Mouse (Mus musculus) midbrain, embryonic 16.5 days (tissue): ENCODE measurements around the gene Tas2r135. TPM values are rescaled to one million over a fixed set of nuclear protein-coding genes. Genes with fewer than 3 reads are reported as not detected.

ENCODE experiments used
- ATAC-seq: fragments of 200-750 bp; cut with Nextera tagmentation; 2 replicates; pipeline ENCODE4 v1.8.0; 2017; ENCODE audit warnings: moderate TSS enrichment
- H3K27ac ChIP-seq: fragments of 300-500 bp; sonication (generic); 2 replicates; pipeline ENCODE4 v1.5.1; 2014; ENCODE audit warnings: mild to moderate bottlenecking, low read length, mixed read lengths
- H3K27me3 ChIP-seq: fragments of 300-500 bp; sonication (generic); 2 replicates; pipeline ENCODE4 v1.6.1; 2014; ENCODE audit warnings: low read depth, low read length, mixed read lengths; ENCODE audit not compliant: control insufficient read depth, insufficient read depth
- H3K36me3 ChIP-seq: fragments of 300-500 bp; sonication (generic); 2 replicates; pipeline ENCODE4 v1.6.1; 2014; ENCODE audit warnings: mild to moderate bottlenecking, low read length, moderate library complexity, mixed read lengths; ENCODE audit not compliant: control insufficient read depth, insufficient read depth
- H3K4me1 ChIP-seq: fragments of 300-500 bp; sonication (generic); 2 replicates; pipeline ENCODE4 v1.6.1; 2014; ENCODE audit warnings: mild to moderate bottlenecking, low read length, mixed read lengths; ENCODE audit not compliant: control insufficient read depth, insufficient read depth
- H3K4me2 ChIP-seq: fragments of 300-500 bp; sonication (generic); 2 replicates; pipeline ENCODE4 v1.6.1; 2014; ENCODE audit warnings: mild to moderate bottlenecking, low read length, mixed read lengths
- H3K4me3 ChIP-seq: fragments of 300-500 bp; sonication (generic); 2 replicates; pipeline ENCODE4 v1.5.1; 2014; ENCODE audit warnings: low read depth, mild to moderate bottlenecking, low read length, moderate library complexity, mixed read lengths
- H3K9ac ChIP-seq: fragments of 300-500 bp; sonication (generic); 2 replicates; pipeline ENCODE4 v1.6.1; 2014; ENCODE audit warnings: low read depth, low read length, mixed read lengths
- H3K9me3 ChIP-seq: fragments of 300-500 bp; sonication (generic); replicated peaks from 2 replicates; pipeline ENCODE4 v1.6.1; 2014; ENCODE audit warnings: mild to moderate bottlenecking, low read length, mixed read lengths; ENCODE audit not compliant: control insufficient read depth, poor library complexity, severe bottlenecking
- WGBS: fragments of 180-500 bp; shearing (Covaris S2); extraction: QIAGEN DNeasy Blood & Tissue Kit; methylation state at CpG from one replicate; pipeline ENCODE4 v1.1.7; 2014; 5-methylcytosine and 5-hydroxymethylcytosine counted together
- polyA plus RNA-seq: library from polyadenylated mRNA; unstranded; fragments of >200 nt; fragmentation: Nextera tagmentation; extraction: Ambion mirVana; gene quantifications from 2 replicates; pipeline ENCODE4 v1.2.1, GENCODE M21; 2015

Tas2r135 gene
- polyA plus RNA-seq, 1 experiment from 2014 or later = not detected

GRCm38 (mm10) chr6:42372421-42372815 is 32.8 kb upstream of the Tas2r135 start:
- H3K9ac ChIP-seq = no peak overlapping the region
- H3K27ac ChIP-seq = no peak overlapping the region
- H3K4me3 ChIP-seq = no peak overlapping the region
- H3K36me3 ChIP-seq = no peaks in the 10 kb centered on the region
- no peaks in the 10 kb centered on the region for H3K9me3 ChIP-seq
- peak; percentile 22 for ATAC-seq
- H3K4me1 ChIP-seq = peaks cover 10% of the 10 kb centered on the region
- peaks cover 5% of the 10 kb centered on the region for H3K27me3 ChIP-seq
- H3K4me2 ChIP-seq = no peak overlapping the region
- WGBS = 17% methylated on average over 9 of the region's 9 CpGs

GRCm38 (mm10) chr6:42372816-42373547 is 32.3 kb upstream of the Tas2r135 start, which contains the start of gene Epha1:
Gene Epha1, minus strand, starts transcription at chr6:42373268.
- H3K36me3 ChIP-seq = no peaks in the 10 kb centered on the region
- H3K4me1 ChIP-seq = peaks cover 10% of the 10 kb centered on the region
- peak within 1 kb of the TSS; percentile 70 for H3K4me2 ChIP-seq
- no peak within 1 kb of the TSS for H3K27ac ChIP-seq
- H3K9me3 ChIP-seq = no peaks in the 10 kb centered on the region
- WGBS = 1% methylated on average over 33 of the region's 36 CpGs
- peak within 1 kb of the TSS; percentile 42 for H3K4me3 ChIP-seq
- peak; percentile 75 for ATAC-seq
- peaks cover 5% of the 10 kb centered on the region for H3K27me3 ChIP-seq
- peak within 1 kb of the TSS; percentile 47; the same call in 1 of the 2 replicates for H3K9ac ChIP-seq

GRCm38 (mm10) chr6:42373669-42374430 is 31.4 kb upstream of the Tas2r135 start:
- Histone ChIP-seq H3K36me3 (no peaks in the 10 kb centered on the region), H3K27me3 (peaks cover 5% of the 10 kb centered on the region), H3K9ac (0 out of 2 replicates have a peak overlapping the region, but pooled peaks have one; percentile 39), H3K4me1 (peaks cover 10% of the 10 kb centered on the region), H3K4me2 (peak overlapping the region; percentile 70), H3K4me3 (peak overlapping the region; percentile 42), H3K9me3 (no peaks in the 10 kb centered on the region), H3K27ac (no peak overlapping the region)
- WGBS = 42% methylated on average over 7 of the region's 7 CpGs
- peak; percentile 21; the same call in 1 of the 2 replicates for ATAC-seq

GRCm38 (mm10) chr6:42374701-42375100 is 30.5 kb upstream of the Tas2r135 start:
- no peaks in the 10 kb centered on the region for H3K36me3 ChIP-seq
- H3K9me3 ChIP-seq = no peaks in the 10 kb centered on the region
- ATAC-seq = no peak
- H3K9ac ChIP-seq = no peak overlapping the region
- H3K27ac ChIP-seq = no peak overlapping the region
- H3K4me2 ChIP-seq = no peak overlapping the region
- H3K4me1 ChIP-seq = peaks cover 10% of the 10 kb centered on the region
- H3K27me3 ChIP-seq = peaks cover 5% of the 10 kb centered on the region
- H3K4me3 ChIP-seq = no peak overlapping the region
- 78% methylated on average over 4 of the region's 4 CpGs for WGBS

GRCm38 (mm10) chr6:42375131-42375530 is 30.1 kb upstream of the Tas2r135 start:
- no peak overlapping the region for H3K4me2 ChIP-seq
- peaks cover 5% of the 10 kb centered on the region for H3K27me3 ChIP-seq
- ATAC-seq = no peak
- no peak overlapping the region for H3K4me3 ChIP-seq
- no peak overlapping the region for H3K27ac ChIP-seq
- peaks cover 10% of the 10 kb centered on the region for H3K4me1 ChIP-seq
- H3K9me3 ChIP-seq = no peaks in the 10 kb centered on the region
- H3K9ac ChIP-seq = no peak overlapping the region
- no peaks in the 10 kb centered on the region for H3K36me3 ChIP-seq
- WGBS = 85% methylated on average over 2 of the region's 2 CpGs

GRCm38 (mm10) chr6:42376016-42376415 is 29.2 kb upstream of the Tas2r135 start:
- H3K27ac ChIP-seq = no peak overlapping the region
- H3K36me3 ChIP-seq = no peaks in the 10 kb centered on the region
- ATAC-seq = no peak
- peaks cover 10% of the 10 kb centered on the region for H3K4me1 ChIP-seq
- H3K9me3 ChIP-seq = no peaks in the 10 kb centered on the region
- peaks cover 5% of the 10 kb centered on the region for H3K27me3 ChIP-seq
- no peak overlapping the region for H3K9ac ChIP-seq
- H3K4me2 ChIP-seq = no peak overlapping the region
- H3K4me3 ChIP-seq = no peak overlapping the region
- 27% methylated on average over 4 of the region's 4 CpGs for WGBS

GRCm38 (mm10) chr6:42376504-42377019 is 28.7 kb upstream of the Tas2r135 start:
- Histone ChIP-seq H3K4me3 (no peak overlapping the region), H3K9ac (no peak overlapping the region), H3K9me3 (no peaks in the 10 kb centered on the region), H3K27me3 (peaks cover 5% of the 10 kb centered on the region; the same call in 1 of the 2 replicates), H3K36me3 (no peaks in the 10 kb centered on the region), H3K4me2 (no peak overlapping the region), H3K27ac (no peak overlapping the region), H3K4me1 (peaks cover 10% of the 10 kb centered on the region)
- ATAC-seq = no peak
- WGBS = 76% methylated on average over 6 of the region's 6 CpGs

GRCm38 (mm10) chr6:42377280-42377679 is 28.0 kb upstream of the Tas2r135 start:
- H3K9ac ChIP-seq = no peak overlapping the region
- H3K4me1 ChIP-seq = peaks cover 10% of the 10 kb centered on the region
- H3K27ac ChIP-seq = no peak overlapping the region
- no peak overlapping the region for H3K4me2 ChIP-seq
- no peak overlapping the region for H3K4me3 ChIP-seq
- no peak for ATAC-seq
- H3K36me3 ChIP-seq = no peaks in the 10 kb centered on the region
- H3K9me3 ChIP-seq = no peaks in the 10 kb centered on the region
- 56% methylated on average over 5 of the region's 5 CpGs for WGBS
- peaks cover 5% of the 10 kb centered on the region; the same call in 1 of the 2 replicates for H3K27me3 ChIP-seq
